Mouse (Mus musculus) adrenal gland, adult 18-20 months (tissue): ENCODE data around the gene Ipo13. TPM values are rescaled to one million over a fixed set of nuclear protein-coding genes. Genes with fewer than 3 reads are reported as not detected.

Source experiments
- DNase-seq, 2 experiments: peaks; one replicate each; pipeline ENCODE4 v3.0.0; 2021 to 2022; ENCODE audit warnings: low spot score in 2 of 2
- total RNA-seq, 2 experiments: library from RNA; stranded (reverse); gene quantifications; 1 replicate in 1 of 2; 2 replicates in 1 of 2; pipeline ENCODE4 v1.2.3; 2021

The Ipo13 gene
- total RNA-seq, 2 experiments from 2014 or later = 51.6 to 56.3 TPM

DNA sequence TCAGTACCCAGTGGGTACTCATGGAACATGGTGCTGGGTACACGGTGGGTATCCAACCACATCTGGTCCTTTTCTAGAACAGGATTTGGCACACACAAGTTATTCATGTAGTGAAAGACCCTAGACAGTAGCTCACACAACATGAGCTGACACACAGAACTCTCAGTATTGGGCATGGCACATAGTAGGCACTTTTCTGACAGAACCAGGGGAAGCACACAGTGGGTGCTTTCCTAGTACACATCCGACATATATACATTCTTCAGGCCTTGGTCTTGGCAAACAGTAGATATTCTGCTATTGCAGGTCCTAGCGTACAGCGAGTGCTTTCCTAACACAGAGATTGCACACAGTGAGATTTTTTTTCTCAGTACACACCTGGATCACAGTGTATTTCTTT is 68.5 kb downstream of the Ipo13 start:
- no peak for DNase-seq

DNA sequence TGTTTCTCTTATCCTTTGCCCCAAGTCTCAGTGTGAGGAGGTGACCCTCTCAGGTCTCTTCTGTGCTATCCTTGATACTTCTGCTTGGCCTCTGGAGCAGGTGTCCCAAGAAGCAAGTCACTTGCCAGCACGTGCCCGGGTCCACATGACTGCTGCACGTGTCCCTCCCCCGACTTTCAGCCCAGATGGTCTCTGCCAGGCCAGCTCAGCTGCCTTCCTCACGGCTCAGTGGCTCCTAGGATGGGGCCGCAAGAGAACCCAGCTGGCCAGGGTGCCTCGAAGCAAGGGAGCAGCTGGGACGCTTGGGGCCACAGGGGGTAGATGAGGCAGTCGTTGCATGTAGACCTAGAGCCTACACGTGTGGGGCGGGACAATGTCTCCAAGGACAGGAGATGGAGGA is 69.5 kb downstream of the Ipo13 start:
- DNase-seq = no peak

Other genes starting within 250 kb of the Ipo13 start
- gene Dmap1, start 232.7 kb downstream of the Ipo13 start, total RNA-seq = 10 to 100 TPM; 20.6 to 23.3 TPM
- not detected for gene Gm12845, start 190.6 kb downstream of the Ipo13 start, total RNA-seq
- not detected for gene Klf17, start 149.4 kb downstream of the Ipo13 start, total RNA-seq
- gene Slc6a9, start 80.5 kb downstream of the Ipo13 start, total RNA-seq = 10 to 100 TPM in 1 of 2 experiments, 1 to 10 TPM in 1; 6.5 to 11.8 TPM
- under 1 TPM; 0.70 to 0.99 TPM for gene Ccdc24, start 42.4 kb downstream of the Ipo13 start, total RNA-seq
- gene B4galt2, start 31.5 kb downstream of the Ipo13 start, total RNA-seq = 10 to 100 TPM in 1 of 2 experiments, 1 to 10 TPM in 1; 9.9 to 12.9 TPM
- gene Atp6v0b, start 27.7 kb downstream of the Ipo13 start, total RNA-seq = 100 to 1,000 TPM; 222 to 245 TPM
- 10 to 100 TPM; 11.7 to 13.3 TPM for gene Dph2, start 23.0 kb downstream of the Ipo13 start, total RNA-seq
- under 1 TPM in 1 of 2 experiments, not detected in 1; 0.38 TPM for gene Artn, start 14.8 kb upstream of the Ipo13 start, total RNA-seq
- 10 to 100 TPM; 37.4 to 40.5 TPM for gene St3gal3, start 219.9 kb upstream of the Ipo13 start, total RNA-seq